Mouse (Mus musculus) testis, postnatal 10 days (tissue): ENCODE data around the gene Sp2.

Experiments
- DNase-seq: peaks from one replicate; pipeline ENCODE4 v3.0.0; 2021; ENCODE audit warnings: low spot score

Gene Sp2

DNA sequence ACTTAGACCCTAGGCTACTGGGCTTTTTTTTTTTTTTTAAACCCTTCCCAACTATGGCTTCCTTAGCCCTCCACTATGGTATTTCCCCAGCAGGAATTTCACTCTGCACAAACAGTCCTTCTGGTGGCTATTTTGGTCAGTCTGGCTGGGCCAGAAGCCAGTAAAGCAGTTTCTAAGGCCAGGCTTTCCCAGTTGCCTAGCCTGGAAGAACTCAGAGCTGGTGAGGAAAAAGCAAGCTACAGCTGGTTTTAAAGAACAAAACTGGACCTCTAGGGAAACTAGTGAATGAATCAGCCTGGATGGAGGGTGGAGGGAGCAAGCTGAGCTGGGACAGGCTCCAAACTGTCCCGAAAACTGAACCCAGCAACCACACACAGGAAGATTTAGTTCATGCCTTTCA lies 13.0 kb downstream of the Sp2 start:
- DNase-seq, result no peak

DNA sequence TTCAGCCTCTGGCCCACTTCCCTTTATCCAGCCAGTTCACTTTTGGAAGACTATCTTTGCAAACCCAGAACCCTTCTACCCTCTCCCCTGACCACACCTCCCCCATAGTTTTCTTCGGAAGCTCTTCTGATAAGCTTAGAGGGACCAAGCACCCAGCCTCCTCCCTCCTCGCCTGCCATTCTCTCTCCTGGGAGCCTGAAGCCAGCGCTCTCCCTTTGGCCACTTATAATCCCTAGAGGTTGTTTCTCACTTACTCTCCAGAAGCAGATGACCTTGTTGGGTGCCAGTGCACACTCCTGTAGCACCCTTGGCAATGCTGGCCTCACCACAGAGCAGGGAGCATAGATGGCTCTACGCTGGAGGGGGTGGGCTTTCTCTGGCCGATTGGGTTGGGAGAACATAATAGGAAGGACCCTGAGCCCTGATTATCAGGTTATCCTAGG lies 13.5 kb downstream of the Sp2 start:
- DNase-seq, result no peak

DNA sequence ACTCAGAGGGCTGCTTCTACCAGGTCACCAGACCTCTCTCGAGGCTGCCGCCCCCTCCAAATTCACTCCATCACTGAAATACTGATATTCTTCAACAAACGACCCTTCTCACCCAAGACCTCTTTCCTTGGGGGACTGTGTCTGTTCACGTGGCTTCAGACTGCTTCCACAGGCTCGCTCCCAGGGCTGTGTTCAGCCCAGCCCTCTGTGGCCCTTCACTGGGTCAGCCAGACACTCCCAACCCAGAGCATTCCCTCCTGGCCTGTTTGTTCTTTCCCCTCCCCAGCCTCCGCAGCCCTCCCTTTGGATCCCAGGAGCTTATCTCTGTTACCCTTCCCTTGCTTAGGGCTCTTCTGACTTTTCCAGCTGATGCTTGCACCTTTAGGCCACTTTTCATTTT lies 14.3 kb downstream of the Sp2 start:
- DNase-seq, result no peak

DNA sequence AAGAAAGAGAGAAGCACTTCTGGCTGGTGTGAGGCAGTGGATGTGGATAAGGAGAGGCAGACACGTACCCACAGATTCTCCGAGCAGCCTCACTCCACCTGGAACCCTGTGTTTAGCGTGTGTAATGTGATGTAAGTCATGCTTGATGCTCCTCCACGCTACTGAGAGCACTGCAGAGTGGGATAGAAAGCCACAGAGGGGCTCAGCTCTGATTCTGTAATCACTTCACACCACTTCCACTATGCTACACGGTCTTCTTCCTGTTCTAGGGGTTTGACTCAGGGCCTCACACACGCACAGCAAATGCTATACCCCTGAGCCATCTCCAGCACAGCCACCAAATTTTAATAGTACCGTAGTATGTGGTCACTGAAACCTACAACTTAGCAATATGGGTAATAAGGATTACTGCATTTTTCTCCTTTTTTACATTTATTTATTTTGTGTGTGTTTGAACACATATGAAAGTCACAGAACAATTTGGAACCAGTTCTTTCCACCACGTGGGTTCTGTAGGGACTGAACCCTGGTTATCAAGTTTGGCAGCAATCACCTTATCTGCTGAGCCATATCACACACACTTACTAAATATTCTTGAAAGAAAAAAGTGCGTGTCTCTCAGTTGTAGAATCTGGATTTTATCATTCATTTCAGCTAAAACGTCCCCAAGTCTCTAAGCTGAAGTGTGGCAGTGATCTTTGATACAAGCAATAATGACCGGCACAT lies 15.1 kb downstream of the Sp2 start:
- no peak for DNase-seq

DNA sequence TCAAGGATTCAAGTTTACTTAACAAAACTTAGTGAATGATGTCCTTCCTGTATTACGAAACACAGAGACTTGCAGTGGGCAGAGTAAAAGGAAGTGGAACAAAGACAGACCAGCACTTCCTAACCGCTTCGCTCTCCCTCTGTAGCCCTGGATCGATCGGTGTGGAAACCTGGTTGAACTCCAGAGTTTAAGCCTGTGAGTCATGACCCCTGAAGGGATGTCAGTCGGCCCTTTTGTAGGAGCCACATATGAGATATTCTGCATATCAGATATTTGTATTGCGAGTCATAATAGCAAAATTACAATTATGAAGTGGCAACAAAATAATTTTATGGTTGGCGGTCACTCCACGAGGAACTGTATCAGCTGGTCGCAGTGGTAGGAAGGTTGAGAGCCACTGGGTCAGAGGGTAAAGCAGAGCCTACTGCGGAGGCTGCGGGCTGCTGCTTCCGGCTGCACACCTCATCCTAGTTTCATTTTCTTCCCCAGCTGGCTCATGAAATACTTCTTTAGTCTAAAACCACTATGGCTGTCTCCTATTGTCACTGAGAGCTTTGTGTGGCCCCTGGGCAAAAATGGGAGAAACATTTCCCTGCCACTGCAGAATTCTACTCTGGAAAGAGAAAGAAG lies 15.7 kb downstream of the Sp2 start:
- no peak for DNase-seq

DNA sequence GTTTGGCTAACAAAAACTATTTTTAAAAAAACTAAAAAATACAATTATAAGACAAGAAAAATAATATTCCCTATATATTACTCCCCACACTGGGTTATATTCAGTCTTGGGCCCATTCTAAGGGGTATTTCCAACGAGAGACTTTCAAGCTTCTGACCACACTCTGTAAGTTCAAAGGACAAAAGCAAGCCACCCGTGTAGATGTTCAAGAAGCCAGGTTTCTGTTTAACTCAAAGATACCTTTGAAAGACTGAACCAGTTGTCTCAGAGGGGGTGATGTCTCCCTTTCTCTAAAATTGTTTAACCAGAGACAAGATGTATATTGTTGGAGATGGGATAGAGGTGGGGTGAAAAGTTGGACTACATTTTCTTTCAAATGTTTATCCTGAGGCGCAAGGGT lies 16.6 kb downstream of the Sp2 start:
- no peak for DNase-seq

DNA sequence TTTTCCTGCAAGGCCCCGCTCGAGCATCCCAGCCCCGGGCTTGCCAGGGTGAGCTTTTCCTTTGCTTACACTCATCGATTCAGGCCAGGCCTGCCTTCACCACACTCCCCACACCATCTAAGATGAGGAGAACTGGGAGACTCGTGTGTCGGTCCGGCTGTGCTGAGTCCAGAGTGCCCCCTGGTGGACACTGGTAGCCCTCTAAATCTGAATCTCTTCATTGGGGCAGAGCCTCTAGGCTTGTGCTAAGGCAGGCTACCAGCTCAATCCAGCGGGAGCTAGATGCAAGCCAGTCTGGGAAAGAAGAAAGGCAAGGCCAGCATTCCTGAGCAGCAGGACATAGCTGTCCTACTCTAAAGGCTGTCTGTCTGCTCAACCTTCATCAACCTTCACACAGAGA lies 19.2 kb downstream of the Sp2 start:
- DNase-seq, result peak; percentile 95

DNA sequence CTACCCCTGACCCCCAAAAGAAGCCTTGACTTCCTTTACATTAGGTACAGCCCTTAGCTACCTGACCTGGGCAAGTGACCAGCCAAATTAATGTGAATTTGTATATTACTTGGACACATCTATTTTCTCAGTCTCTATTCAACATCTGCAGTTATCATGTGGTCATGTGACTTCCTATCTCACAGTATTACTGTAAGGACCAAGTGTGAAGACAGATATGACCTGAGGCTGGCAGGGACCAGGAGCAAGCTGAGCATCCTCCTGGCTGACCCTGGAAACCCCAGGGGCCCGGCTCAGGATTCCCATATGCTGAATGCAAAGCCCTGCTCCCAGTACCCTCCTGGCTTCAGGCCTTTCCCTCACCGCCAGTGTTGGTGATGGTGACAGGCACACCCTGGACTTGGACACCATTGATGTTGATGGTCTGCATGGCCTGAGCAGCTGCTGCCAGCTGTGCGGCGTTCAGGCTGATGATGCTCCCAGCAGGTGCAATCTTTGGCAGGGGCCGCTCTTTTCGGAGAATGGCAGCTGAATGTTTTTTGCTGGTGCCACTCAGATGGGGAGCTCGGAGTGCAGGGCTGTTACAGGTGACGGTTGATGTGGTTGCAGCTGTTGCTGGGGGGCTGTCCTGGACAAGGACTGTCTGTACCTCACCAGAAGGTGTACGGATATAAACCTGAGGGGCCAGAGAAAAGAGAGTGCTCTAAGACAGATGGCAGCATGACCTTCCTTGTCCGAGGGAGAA lies 25.5 kb downstream of the Sp2 start:
- no peak for DNase-seq

DNA sequence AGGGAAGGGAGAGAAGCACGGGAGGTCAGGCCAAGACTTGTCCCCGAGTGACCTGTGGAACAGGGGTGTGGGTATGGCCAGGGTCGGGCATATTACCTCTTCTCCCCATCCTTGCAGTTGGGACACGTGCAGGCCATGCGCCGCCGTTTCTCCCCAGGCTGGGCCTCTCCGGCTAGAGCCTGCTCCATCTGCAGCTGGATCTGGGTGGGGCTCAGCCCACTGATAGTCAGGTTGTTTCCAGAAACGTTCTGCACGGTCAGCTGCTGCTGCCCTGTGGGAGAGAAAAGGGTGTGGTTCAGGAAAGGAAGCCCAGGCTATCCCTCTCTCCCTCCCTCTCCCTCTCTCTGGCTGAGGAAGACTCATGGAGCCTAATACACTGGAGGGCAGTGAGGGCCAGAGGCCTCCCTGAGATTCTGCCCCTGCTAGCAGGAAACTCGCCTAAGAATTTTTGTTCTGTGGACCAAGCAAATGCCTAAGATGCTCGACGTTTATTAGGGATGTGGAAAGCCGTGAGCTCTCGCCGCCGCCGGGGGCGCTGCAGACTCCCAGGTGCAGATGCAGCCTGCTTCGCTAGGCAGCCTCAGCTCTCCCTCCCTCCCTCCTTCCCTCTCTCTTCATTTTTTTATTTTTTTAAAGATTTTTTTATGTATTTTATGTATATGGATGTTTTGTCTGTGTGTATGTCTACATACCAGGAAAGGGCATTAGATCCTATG lies 26.6 kb downstream of the Sp2 start:
- peak; percentile 68 for DNase-seq

DNA sequence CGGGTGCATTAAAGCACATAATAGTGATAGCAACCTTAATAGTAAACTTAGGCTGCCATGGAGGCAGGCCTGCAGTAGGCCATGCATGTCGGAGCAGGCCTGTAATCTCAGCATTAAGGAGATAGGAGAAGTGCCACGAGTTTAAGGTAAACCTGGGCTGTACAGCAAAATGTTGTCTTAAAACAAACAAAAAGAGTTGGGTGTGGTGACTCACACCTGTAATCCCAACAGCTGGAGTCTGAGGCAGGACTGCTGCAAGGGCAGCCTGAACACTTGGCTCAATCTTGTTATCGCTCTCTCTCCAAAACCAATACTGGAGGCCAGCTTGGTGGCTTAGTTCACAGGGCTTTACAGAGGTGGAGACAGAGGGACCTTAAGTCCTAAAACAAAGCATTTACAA lies 27.7 kb downstream of the Sp2 start:
- DNase-seq, result no peak

DNA sequence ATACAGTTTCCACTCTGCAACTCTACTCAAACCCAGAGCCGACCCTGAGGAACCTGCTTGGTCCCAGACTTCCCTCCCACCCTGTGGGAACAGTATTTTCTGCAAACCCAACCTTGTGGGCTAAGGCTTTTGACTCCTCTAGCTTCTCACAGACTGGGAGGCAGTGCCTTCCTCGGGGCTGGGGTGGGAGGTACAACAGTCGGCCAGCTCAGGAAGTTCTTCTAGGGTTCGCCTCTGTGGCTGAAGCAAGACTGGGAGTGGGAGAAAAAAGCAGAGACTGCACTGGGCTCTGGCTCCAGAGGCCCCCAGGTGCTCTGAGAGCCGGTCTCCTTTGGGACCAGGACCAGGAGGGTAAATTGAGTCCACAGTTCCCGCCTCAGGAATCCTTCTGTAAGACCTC lies 29.9 kb downstream of the Sp2 start:
- no peak for DNase-seq

DNA sequence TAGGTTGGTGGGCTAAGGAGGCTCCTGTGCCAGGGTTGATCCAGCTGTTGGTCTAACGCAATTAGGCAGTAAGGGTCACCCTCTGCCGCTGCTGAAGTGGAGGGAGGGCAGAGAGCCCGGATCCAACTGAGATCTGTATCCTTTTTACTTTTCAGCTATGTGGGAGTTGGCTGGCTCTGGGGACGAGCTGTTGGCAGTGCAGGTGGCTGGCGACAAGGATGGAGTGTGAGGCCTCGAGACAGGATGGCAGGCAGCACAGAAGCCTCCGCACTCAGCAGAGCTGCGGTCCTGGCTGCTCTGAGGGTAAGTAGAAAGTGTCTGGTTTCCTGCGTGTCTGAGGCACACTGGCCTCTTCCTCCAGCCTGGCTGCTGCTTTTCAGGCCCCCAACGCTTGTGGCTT lies 30.3 kb downstream of the Sp2 start:
- DNase-seq, result no peak

DNA sequence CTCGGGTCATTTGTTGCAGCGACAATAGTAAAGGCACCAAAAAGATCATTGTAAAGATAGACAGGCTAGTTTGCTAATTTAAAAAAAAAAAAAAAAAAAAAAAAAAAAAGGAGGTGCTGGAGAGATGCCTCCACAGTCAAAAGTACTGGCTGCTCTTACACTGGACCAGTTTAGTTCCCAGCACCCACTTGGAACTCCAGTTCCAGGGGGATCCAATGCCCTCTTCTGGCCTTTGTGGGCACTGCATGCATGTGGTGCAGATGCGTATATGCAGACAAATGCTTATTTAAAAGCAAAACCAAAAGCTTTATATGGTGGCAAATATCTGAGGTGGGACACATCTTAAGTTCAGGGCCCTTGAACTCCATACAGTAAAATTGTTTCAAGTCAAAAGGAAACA lies 32.0 kb downstream of the Sp2 start:
- DNase-seq, result no peak

DNA sequence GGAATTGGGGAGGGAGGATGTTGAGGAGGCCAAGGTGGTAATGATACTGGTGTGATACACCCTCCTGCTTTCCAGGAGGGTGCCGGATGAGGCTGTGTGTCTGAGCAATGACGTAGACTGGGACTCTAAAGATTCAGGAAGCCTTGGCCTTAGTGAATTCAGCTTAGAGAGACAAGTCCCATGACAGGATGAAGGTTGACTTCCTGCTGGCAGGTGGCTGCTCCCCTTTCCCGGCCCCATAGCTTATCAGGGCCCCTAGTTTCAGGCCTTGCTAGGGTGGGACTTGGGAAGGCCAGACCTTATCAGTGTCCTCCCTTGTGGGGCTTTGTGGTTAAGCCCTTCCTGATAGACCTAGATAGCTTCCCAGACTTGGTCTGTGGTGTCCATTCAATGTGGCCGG lies 34.9 kb downstream of the Sp2 start:
- DNase-seq, result no peak

DNA sequence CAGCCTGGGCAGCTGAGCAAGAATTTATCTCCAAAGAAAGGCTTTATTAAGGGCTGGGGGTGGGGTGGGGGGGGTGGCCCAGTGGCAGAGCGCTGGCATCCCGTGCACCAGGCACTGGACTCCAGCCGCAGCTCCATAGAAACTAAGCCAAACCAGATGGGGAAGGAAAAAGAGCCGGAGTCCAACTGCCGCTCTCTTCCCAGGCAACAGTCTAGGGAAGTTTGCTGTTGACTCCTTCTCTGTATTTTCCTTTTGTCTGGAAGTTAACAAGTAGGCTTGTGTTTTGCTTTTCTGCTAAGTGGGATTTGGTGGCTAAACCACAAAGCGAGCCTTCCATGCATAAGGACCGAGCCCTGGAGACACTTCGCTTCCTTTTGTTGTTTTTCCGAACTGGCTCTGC lies 36.3 kb downstream of the Sp2 start:
- DNase-seq, result no peak

DNA sequence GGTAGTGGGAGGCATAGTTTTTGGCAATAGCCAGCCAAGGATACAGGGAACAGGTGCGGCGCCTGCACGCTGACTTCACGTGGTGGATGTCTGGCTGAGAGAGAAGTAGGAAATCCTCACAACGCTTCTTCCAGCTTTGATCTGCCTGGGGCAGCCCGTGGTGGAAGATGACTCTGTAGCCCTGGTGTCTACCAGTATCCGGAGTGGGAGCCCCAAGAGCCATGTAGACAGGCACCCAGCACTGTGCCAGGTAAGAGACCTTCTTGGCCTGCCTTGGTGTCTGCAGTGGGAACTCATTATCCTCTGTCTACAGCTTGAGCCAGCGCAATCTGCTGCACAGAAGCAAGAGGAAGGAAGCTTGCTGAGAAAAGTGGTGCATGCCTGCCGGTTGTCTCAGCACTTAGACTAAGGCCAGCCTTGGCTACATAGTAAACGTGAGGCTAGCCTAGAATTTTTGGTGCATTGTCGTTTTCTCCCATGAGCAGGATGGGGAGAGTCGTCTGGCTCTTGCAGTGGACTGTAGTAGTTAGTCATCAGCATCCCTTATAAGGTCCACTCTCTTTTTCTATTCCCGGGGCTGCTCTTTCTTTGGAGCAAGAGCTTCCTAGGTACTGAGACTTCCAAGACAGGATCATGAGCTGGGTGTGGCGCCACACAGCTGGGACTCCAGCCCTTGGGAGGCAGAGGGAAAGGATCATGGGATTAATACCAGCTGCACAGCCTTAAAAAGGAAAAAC lies 37.7 kb downstream of the Sp2 start:
- no peak for DNase-seq

DNA sequence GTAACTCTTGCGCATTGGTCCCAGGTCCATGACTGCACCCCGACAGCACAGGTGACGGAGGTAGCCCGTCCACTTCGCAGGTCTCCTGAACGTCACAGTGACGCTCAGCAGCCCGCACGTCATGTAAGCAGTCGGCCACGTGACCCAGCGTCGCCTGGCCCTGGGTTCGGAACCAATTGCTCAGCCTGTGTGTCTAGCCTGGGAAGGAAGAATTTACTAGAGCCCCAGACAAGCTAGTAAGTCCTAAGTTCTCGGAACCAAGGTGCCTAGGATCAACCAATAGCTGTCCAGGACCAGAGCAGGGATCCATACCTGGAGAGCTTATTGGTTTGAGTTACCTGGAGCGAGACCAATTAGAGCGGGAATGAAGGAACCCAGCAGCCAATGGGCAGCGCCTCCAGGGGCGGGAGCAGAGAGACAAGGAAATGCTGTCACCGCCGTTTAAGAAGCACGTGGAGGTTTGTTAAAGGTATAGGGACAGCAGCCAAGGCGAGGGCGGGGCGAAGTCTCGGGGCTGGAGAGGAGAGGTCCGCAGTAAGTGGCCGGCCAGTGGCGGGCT lies 38.9 kb downstream of the Sp2 start, which contains the start of gene Pnpo:
TSS of gene Pnpo (minus strand) at position 241 of the 559 bp plus-strand sequence.
- DNase-seq, result peak; percentile 89

DNA sequence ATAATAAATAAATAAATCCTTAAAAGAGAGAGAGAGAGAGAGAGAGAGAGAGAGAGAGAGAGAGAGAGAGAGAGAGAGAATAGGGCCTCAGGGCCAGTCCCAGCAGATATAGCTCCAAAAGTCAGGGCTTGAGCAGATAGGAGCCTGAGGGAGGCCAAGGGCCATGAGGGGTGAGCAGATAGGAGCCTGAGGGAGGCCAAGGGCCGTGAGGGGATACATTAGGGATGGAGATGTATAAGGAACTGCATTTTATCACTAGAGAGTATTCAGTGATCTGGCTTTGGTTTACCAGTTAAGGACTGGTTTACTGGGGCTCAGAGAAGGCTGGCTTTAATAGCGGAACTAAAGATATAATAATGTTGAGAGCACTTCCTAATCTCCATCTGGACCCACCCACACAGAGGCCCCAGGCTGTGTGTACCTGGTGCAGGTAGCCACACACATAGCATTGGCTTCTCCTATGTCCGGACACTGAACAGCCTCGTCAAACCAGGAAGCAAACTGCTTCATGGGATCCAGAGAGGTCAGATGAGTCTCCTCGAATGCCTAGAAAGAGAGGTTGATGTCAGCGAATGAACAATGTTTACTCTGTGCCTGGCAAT lies 40.7 kb downstream of the Sp2 start:
- no peak for DNase-seq

DNA sequence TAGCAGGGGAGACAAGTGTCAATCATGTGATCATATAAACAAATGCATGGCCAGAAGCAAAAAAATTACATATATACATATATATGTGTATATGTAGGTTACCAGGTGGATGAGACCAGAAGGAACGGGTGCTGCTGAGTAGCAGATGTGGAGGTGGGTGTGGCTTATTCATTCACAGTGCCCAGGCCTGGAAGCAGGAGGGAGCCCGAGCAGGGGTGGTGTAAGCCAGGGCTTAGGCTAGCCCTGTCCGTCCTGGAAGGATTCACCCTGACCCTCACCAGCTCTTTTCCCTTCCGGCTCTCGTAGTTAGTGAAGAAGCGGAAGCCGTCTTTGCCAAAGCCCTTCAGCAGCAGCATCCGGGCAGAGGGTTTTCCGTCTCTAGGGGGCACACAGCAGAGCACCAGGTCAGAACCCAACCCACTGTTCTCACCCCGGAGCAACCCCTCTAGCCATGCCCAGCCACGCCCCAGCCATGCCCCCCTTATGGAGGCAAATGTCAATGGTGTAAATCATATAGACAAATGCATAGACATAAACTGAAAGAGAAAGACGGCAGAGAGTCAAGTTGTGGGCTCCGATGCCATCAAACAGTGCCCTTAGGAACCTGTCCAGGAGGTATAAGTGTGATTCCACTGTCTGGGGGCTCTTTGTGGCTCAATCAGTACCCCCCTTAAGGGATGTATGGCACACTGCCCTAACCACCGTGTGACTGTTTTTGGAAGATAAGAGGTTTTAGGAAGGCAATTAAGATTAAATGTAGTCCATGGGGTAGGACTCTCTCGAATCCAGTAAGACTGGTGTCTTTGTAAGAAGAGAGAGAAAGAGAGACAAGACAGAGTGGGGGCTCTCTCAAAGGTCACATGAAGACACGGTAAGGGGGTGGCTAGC lies 41.9 kb downstream of the Sp2 start:
- no peak for DNase-seq

DNA sequence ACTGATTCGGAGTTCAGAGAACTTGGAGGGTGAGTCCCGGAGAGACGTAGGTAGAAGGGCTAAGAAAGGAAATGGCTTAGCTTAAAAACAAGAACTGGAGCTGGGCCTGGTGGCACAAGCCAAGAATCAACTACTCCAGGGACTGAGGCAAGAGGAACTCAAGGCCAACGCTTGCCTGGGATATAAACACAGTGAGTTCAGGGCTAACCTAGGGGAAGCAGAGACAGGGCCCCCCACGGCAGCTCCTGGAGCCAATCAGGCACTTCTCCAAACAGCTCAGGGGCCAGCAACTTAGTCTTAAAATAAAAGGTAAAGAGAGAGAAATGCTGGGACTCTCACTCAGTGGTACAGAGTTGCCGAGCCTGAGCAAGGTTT lies 44.3 kb downstream of the Sp2 start:
- DNase-seq, result no peak
